Mouse (Mus musculus) intestine, embryonic 15.5 days (tissue): ENCODE measurements around the gene Bik. TPM values are rescaled to one million over a fixed set of nuclear protein-coding genes. Genes with fewer than 3 reads are reported as not detected.

Experiments
- ATAC-seq: fragments of 200-750 bp; cut with Nextera tagmentation; 2 replicates; pipeline ENCODE4 v1.8.0; 2017; ENCODE audit warnings: moderate TSS enrichment, moderate library complexity
- H3K27ac ChIP-seq: fragments of 300-500 bp; sonication (generic); 2 replicates; pipeline ENCODE4 v1.5.1; 2015; ENCODE audit warnings: mild to moderate bottlenecking, inconsistent platforms
- H3K27me3 ChIP-seq: fragments of 300-500 bp; sonication (generic); replicated peaks from 2 replicates; pipeline ENCODE4 v1.6.1; 2015; ENCODE audit warnings: inconsistent platforms
- H3K36me3 ChIP-seq: fragments of 300-500 bp; sonication (generic); 2 replicates; pipeline ENCODE4 v1.6.1; 2015; ENCODE audit warnings: inconsistent platforms
- H3K4me1 ChIP-seq: fragments of 300-500 bp; sonication (generic); replicated peaks from 2 replicates; pipeline ENCODE4 v1.6.1; 2015; ENCODE audit warnings: inconsistent platforms
- H3K4me2 ChIP-seq: fragments of 300-500 bp; sonication (generic); replicated peaks from 2 replicates; pipeline ENCODE4 v1.6.1; 2015; ENCODE audit warnings: mild to moderate bottlenecking, inconsistent platforms
- H3K4me3 ChIP-seq: fragments of 300-500 bp; sonication (generic); replicated peaks from 2 replicates; pipeline ENCODE4 v1.5.1; 2015; ENCODE audit warnings: inconsistent platforms
- H3K9ac ChIP-seq: fragments of 300-500 bp; sonication (generic); 2 replicates; pipeline ENCODE4 v1.6.1; 2015; ENCODE audit warnings: inconsistent platforms
- H3K9me3 ChIP-seq: fragments of 300-500 bp; sonication (generic); 2 replicates; pipeline ENCODE4 v1.6.1; 2016; ENCODE audit warnings: inconsistent platforms
- WGBS: fragments of 180-500 bp; shearing (Covaris S2); methylation state at CpG from one replicate; pipeline ENCODE4 v1.1.7; 2015; 5-methylcytosine and 5-hydroxymethylcytosine counted together
- polyA plus RNA-seq: library from polyadenylated mRNA; unstranded; fragments of >200 nt; fragmentation: Nextera tagmentation; extraction: Ambion mirVana; gene quantifications from 2 replicates; pipeline ENCODE4 v1.2.1, GENCODE M21; 2015

The Bik gene
- polyA plus RNA-seq, 1 experiment from 2014 or later: 4.3 TPM

DNA sequence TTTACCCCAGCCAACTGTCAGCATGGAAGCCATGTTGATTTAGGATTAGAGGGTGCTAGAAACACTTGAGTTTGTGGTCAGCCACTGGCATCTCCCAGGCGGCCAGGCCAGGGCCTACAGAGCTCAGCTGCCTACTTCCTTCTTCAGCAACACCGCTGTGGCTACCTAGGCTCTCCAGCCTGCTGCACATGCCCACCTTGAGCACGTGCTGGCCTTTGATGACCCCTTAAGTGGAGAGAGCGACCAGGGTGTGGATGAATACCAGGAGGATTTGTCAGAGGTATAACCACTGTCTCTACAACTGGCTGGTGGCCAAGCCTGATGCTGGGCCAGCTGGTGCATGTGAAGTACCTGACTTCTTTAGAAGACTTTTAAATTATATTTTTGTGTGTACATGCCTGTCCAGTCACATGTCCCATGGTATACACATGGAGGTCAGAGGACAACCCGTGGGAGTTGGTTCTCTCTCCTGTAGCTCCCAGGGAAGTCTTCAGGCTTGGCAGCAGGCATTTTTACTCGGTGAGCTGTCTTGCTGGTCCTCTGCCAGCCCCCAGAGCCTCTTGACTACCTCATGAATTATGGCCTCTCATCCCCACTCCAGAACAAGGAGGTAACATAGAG is 48.2 kb downstream of the Bik start:
- ATAC-seq: no peak; the same call in 1 of the 2 replicates
- Histone ChIP-seq H3K9ac (no peak overlapping the region), H3K27me3 (no peaks in the 10 kb centered on the region), H3K4me3 (no peak overlapping the region), H3K36me3 (peaks cover 17% of the 10 kb centered on the region), H3K4me1 (0 out of 2 replicates have a peak, but pooled peaks cover 3% of the 10 kb centered on the region), H3K27ac (no peak overlapping the region), H3K4me2 (no peak overlapping the region), H3K9me3 (no peaks in the 10 kb centered on the region)
- WGBS: 68% methylated on average over 6 of the region's 6 CpGs

- H3K9ac ChIP-seq: no peak overlapping the region
- H3K36me3 ChIP-seq: peaks cover 23% of the 10 kb centered on the region
- no peak overlapping the region for H3K27ac ChIP-seq
- H3K4me2 ChIP-seq: no peak overlapping the region
- H3K4me3 ChIP-seq: no peak overlapping the region
- ATAC-seq: no peak
- 0 out of 2 replicates have a peak, but pooled peaks cover 3% of the 10 kb centered on the region for H3K4me1 ChIP-seq
- WGBS: 94% methylated on average over 8 of the region's 8 CpGs
- no peaks in the 10 kb centered on the region for H3K27me3 ChIP-seq
- H3K9me3 ChIP-seq: no peaks in the 10 kb centered on the region
These were observed 48.9 kb downstream of the Bik start for GRCm38 (mm10) chr15:83575543-83575942.

DNA sequence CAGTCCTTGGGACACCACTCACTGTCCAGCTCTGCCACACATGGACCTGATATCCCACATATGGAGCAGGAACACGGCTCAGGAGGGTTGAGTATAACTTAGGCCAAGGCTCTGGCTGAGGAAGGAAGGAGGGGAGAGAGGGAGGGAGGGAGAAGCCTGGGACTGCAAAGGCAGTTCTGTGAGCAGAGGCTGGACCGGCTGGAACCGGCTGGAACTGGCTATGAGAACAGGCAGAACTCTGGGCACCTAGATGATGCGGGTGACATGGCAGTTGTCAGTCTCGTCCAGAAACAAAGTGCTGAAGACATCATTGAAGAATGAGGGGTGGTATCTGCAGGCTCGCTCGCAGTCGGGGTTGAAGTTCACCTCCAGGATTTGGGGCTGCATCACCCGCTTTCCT is 50.0 kb downstream of the Bik start:
- Histone ChIP-seq H3K27ac (no peak overlapping the region), H3K4me2 (no peak overlapping the region), H3K27me3 (no peaks in the 10 kb centered on the region), H3K9me3 (no peaks in the 10 kb centered on the region), H3K4me1 (0 out of 2 replicates have a peak, but pooled peaks cover 3% of the 10 kb centered on the region), H3K36me3 (peaks cover 31% of the 10 kb centered on the region), H3K9ac (no peak overlapping the region), H3K4me3 (no peak overlapping the region)
- ATAC-seq: no peak
- 85% methylated on average over 9 of the region's 9 CpGs for WGBS

DNA sequence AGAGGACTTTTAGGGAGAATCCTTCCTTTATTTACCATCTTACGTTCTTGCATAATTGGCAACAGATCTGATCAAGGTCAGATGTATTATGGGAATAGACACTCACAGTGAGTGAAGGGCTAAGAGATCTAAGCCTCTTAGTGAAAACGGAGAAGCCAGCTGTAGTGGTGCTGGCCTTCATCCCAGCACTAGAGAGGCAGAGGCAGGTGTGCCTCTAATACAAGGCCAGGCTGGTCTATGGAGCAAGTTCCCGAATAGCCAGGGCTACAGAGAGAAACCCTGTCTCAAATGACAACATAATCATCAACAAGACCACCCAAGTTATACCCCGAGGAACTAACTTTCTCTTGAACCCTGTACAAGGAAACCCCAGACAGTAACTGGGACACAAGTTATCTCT is 56.3 kb downstream of the Bik start:
- Histone ChIP-seq H3K27ac (no peak overlapping the region), H3K36me3 (peaks cover 55% of the 10 kb centered on the region), H3K4me2 (no peak overlapping the region), H3K27me3 (no peaks in the 10 kb centered on the region), H3K9me3 (no peaks in the 10 kb centered on the region), H3K4me3 (no peak overlapping the region), H3K9ac (no peak overlapping the region), H3K4me1 (no peaks in the 10 kb centered on the region)
- WGBS: 82% methylated on average over 4 of the region's 4 CpGs
- no peak for ATAC-seq

GRCm38 (mm10) chr15:83583419-83584156 is 56.9 kb downstream of the Bik start:
- no peak overlapping the region for H3K4me3 ChIP-seq
- H3K9ac ChIP-seq: no peak overlapping the region
- H3K4me1 ChIP-seq: no peaks in the 10 kb centered on the region
- H3K27ac ChIP-seq: no peak overlapping the region
- ATAC-seq: no peak
- peaks cover 52% of the 10 kb centered on the region for H3K36me3 ChIP-seq
- H3K27me3 ChIP-seq: no peaks in the 10 kb centered on the region
- no peaks in the 10 kb centered on the region for H3K9me3 ChIP-seq
- H3K4me2 ChIP-seq: no peak overlapping the region
- WGBS: 70% methylated on average over 8 of the region's 8 CpGs

- H3K27me3 ChIP-seq: no peaks in the 10 kb centered on the region
- H3K27ac ChIP-seq: no peak overlapping the region
- H3K36me3 ChIP-seq: peaks cover 45% of the 10 kb centered on the region
- WGBS: 91% methylated on average over 6 of the region's 6 CpGs
- H3K4me1 ChIP-seq: no peaks in the 10 kb centered on the region
- H3K9me3 ChIP-seq: no peaks in the 10 kb centered on the region
- no peak for ATAC-seq
- no peak overlapping the region for H3K4me2 ChIP-seq
- no peak overlapping the region for H3K9ac ChIP-seq
- H3K4me3 ChIP-seq: no peak overlapping the region
These were observed 58.1 kb downstream of the Bik start for GRCm38 (mm10) chr15:83584741-83585220.

GRCm38 (mm10) chr15:83590841-83591240 is 64.2 kb downstream of the Bik start:
- no peaks in the 10 kb centered on the region for H3K9me3 ChIP-seq
- H3K4me1 ChIP-seq: peaks cover 23% of the 10 kb centered on the region
- no peak overlapping the region for H3K9ac ChIP-seq
- H3K27ac ChIP-seq: no peak overlapping the region
- no peak for ATAC-seq
- H3K4me3 ChIP-seq: no peak overlapping the region
- no peaks in the 10 kb centered on the region for H3K27me3 ChIP-seq
- WGBS: 90% methylated on average over 4 of the region's 4 CpGs
- H3K36me3 ChIP-seq: peaks cover 13% of the 10 kb centered on the region
- H3K4me2 ChIP-seq: no peak overlapping the region

GRCm38 (mm10) chr15:83591758-83592157 is 65.1 kb downstream of the Bik start:
- no peak for ATAC-seq
- Histone ChIP-seq H3K27ac (no peak overlapping the region), H3K4me3 (no peak overlapping the region), H3K27me3 (no peaks in the 10 kb centered on the region), H3K36me3 (peaks cover 4% of the 10 kb centered on the region), H3K9ac (no peak overlapping the region), H3K4me2 (no peak overlapping the region), H3K9me3 (no peaks in the 10 kb centered on the region), H3K4me1 (peaks cover 23% of the 10 kb centered on the region)
- 85% methylated on average over 6 of the region's 6 CpGs for WGBS

GRCm38 (mm10) chr15:83592260-83593188 is 65.9 kb downstream of the Bik start:
- no peak for ATAC-seq
- H3K27ac ChIP-seq: peak overlapping the region; percentile 11; the same call in 1 of the 2 replicates
- peak overlapping the region; percentile 86 for H3K4me2 ChIP-seq

DNA sequence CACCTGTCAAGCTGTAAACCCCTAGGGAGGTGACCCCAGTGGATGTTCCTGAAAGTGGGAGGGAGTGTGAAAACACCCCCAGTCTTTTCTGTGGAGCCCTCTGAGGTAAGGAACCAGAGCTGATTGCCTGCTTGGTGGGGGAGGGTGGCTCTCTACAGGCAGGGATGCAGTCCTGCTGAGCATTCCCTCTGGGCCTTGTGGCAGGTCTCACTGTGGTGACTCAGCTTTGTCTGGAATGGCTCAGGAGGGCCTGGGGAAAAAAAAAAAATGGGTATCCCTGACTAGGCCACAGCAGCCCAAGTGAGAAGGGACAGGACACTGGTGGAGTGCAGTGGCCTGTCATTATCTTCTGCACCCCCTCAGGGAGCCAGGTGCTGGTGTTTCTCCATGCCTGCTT is 66.5 kb downstream of the Bik start:
- Histone ChIP-seq H3K27ac (peak overlapping the region; percentile 11; the same call in 1 of the 2 replicates), H3K4me2 (peak overlapping the region; percentile 86), H3K4me3 (peak overlapping the region; percentile 90; the same call in 1 of the 2 replicates), H3K4me1 (peaks cover 23% of the 10 kb centered on the region), H3K9ac (0 out of 2 replicates have a peak overlapping the region, but pooled peaks have one; percentile 0), H3K36me3 (no peaks in the 10 kb centered on the region), H3K27me3 (no peaks in the 10 kb centered on the region), H3K9me3 (no peaks in the 10 kb centered on the region)
- ATAC-seq: no peak; the same call in 1 of the 2 replicates

More at GRCm38 (mm10) chr15:83592260-83593188, 65.9 kb downstream of the Bik start:
- Histone ChIP-seq H3K27me3 (no peaks in the 10 kb centered on the region), H3K9ac (0 out of 2 replicates have a peak overlapping the region, but pooled peaks have one; percentile 0), H3K4me3 (no peak overlapping the region), H3K36me3 (no peaks in the 10 kb centered on the region), H3K9me3 (no peaks in the 10 kb centered on the region), H3K4me1 (peaks cover 23% of the 10 kb centered on the region)
- 60% methylated on average over 8 of the region's 8 CpGs for WGBS

- H3K4me3 ChIP-seq: peak overlapping the region; percentile 90
- H3K9ac ChIP-seq: peak overlapping the region; percentile 84
- H3K4me2 ChIP-seq: peak overlapping the region; percentile 86
- no peaks in the 10 kb centered on the region for H3K27me3 ChIP-seq
- no peak overlapping the region for H3K27ac ChIP-seq
- no peaks in the 10 kb centered on the region for H3K9me3 ChIP-seq
- no peaks in the 10 kb centered on the region for H3K36me3 ChIP-seq
- H3K4me1 ChIP-seq: peaks cover 23% of the 10 kb centered on the region
- ATAC-seq: peak; percentile 82
- WGBS: 12% methylated on average over 19 of the region's 19 CpGs
These were observed 67.2 kb downstream of the Bik start for GRCm38 (mm10) chr15:83593702-83594512.
